In the genomic region with DNA sequence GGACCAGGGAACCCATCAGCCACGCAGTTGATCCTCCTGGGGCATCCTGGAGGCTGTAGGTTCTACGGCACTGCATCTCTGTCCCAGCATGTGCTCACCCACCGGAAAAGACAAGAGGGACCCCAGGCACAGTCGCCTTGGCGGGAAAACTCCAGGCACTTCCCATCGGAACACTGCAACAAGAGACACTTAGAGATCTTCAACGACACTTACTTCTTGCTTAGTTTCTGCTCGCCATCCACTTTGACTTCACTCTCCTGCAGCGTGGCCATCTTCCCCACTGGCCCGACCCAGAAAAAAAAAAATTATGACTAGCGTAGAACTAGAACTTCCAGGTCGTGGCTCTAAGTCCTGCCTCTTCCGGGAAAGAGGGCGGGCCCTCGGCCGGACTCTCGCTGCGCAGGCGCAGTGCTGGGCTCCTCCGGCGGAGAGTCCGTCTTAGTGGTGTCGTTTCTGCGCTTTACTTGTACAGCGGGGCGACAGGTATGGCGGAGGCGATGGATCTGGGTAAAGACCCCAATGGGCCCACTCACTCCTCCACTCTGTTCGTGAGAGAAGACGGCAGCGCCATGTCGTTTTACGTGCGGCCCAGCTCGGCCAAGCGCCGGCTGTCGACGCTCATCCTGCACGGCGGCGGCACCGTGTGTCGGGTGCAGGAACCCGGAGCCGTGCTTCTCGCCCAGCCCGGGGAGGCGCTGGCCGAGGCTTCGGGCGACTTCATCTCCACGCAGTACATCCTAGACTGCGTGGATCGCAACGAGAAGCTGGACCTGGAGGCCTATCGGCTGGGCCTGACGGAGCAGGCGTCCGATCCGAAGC, we compare ENCODE assay signal across 8 mouse cellular contexts. TPM values are rescaled to one million over a fixed set of nuclear protein-coding genes. Genes with fewer than 3 reads are reported as not detected.
DNase-seq lines count a peak whose midpoint lies in the region; ATAC-seq and TF ChIP-seq lines count a peak whose summit lies in the region.

A gene (minus strand): TSS at position 327 of the 819 bp plus-strand sequence.
A gene (plus strand): TSS at position 402 of the 819 bp plus-strand sequence.

- peaks cover 33% of the 10 kb centered on the region for H3K36me3 ChIP-seq in hindbrain, embryonic 10.5 days
- H3K36me3 ChIP-seq in lung, postnatal 0 days (ENCODE audit: insufficient read depth, low read length): no peaks in the 10 kb centered on the region

- H3K4me2 ChIP-seq in lung, postnatal 0 days (replicated peaks; ENCODE audit: low read depth, low read length): peak within 1 kb of the TSS; percentile 98

- TF ChIP-seq CTCF in lung, postnatal 0 days (IDR thresholded peaks at IDR 0.05): peak; percentile 8

- H3K27me3 ChIP-seq in hindbrain, embryonic 10.5 days (ENCODE audit: insufficient read depth, poor library complexity, severe bottlenecking): no peaks in the 10 kb centered on the region
- no peaks in the 10 kb centered on the region for H3K27me3 ChIP-seq in lung, postnatal 0 days (replicated peaks; ENCODE audit: insufficient read depth, low read length)

- peak within 1 kb of the TSS; percentile 83 for H3K4me3 ChIP-seq in hindbrain, embryonic 10.5 days
- H3K4me3 ChIP-seq in lung, postnatal 0 days (ENCODE audit: low read depth, low read length): peak within 1 kb of the TSS; percentile 68

- no peak; the same call in 1 of the 2 replicates for TF ChIP-seq EP300 in lung, postnatal 0 days (IDR thresholded peaks at IDR 0.05)

- peaks cover 24% of the 10 kb centered on the region for H3K4me1 ChIP-seq in hindbrain, embryonic 10.5 days (replicated peaks)
- peaks cover 6% of the 10 kb centered on the region; the same call in 1 of the 2 replicates for H3K4me1 ChIP-seq in lung, postnatal 0 days (ENCODE audit: insufficient read depth, low read depth, low read length)

- WGBS in hindbrain, embryonic 10.5 days: under 1% methylated on average over 61 of the region's 61 CpGs
- WGBS in lung, postnatal 0 days: under 1% methylated on average over 60 of the region's 61 CpGs

- H3K9ac ChIP-seq in lung, postnatal 0 days (replicated peaks; ENCODE audit: low read depth): peak within 1 kb of the TSS; percentile 73

- ATAC-seq in frontal cortex, adult (ENCODE audit: low TSS enrichment): peak; percentile 96
- peak; percentile 95 for ATAC-seq in lung, postnatal 0 days

- peak within 1 kb of the TSS; percentile 89 for H3K27ac ChIP-seq in hindbrain, embryonic 10.5 days
- peak within 1 kb of the TSS; percentile 81 for H3K27ac ChIP-seq in lung, postnatal 0 days (ENCODE audit: low read length)

- DNase-seq in MN1 (ENCODE audit: low spot score): peak; percentile 99
- peak; percentile 92 for DNase-seq in cerebellum, adult 9-10 months
- peak; percentile 93 for DNase-seq in hindbrain, embryonic 10.5 days (ENCODE audit: low spot score)
- peak; percentile 91 for DNase-seq in layer of hippocampus, adult 9-11 months
- peak; percentile 98 for DNase-seq in lung, postnatal 0 days (ENCODE audit: low spot score)
- DNase-seq in ovary, postnatal 14 days (ENCODE audit: low spot score): peak; percentile 91
- peak; percentile 92 for DNase-seq in thymus, postnatal 14 days

- H3K9me3 ChIP-seq in hindbrain, embryonic 10.5 days: no peaks in the 10 kb centered on the region
- no peaks in the 10 kb centered on the region for H3K9me3 ChIP-seq in lung, postnatal 0 days (ENCODE audit: low read length)

RNA-seq across cellular contexts. Expression of the first gene that starts in this region (rescaled TPM):
- polyA plus RNA-seq in hindbrain, embryonic 10.5 days (2016; fragmentation: Nextera tagmentation; extraction: Ambion mirVana): 216 and 246 TPM in 2 replicates
- 67.8 and 70.5 TPM in 2 replicates for polyA plus RNA-seq in lung, postnatal 0 days (2015; fragmentation: Nextera tagmentation; extraction: Ambion mirVana)

RNA-seq across cellular contexts. Expression of the second gene that starts in this region (rescaled TPM):
- 29.6 and 34.8 TPM in 2 replicates for polyA plus RNA-seq in hindbrain, embryonic 10.5 days (2016; fragmentation: Nextera tagmentation; extraction: Ambion mirVana)
- 13.3 and 17.5 TPM in 2 replicates for polyA plus RNA-seq in lung, postnatal 0 days (2015; fragmentation: Nextera tagmentation; extraction: Ambion mirVana)

Comparison
In these comparisons a context has a peak if more than half of its experiments do, and no peak if none do; other contexts are left out.
1. Peak in every context shown above with its lines: DNase-seq, ATAC-seq, H3K4me3 ChIP-seq and H3K27ac ChIP-seq.